Mouse (Mus musculus) MEL-GATA-1-ER (cell line): ENCODE results near the gene Camk1g.

Experiments
- DNase-seq: peaks from one replicate; pipeline ENCODE4 v3.0.0-alpha.2; 2012; ENCODE audit warnings: low read depth; ENCODE audit errors: extremely low read depth

Camk1g gene

DNA sequence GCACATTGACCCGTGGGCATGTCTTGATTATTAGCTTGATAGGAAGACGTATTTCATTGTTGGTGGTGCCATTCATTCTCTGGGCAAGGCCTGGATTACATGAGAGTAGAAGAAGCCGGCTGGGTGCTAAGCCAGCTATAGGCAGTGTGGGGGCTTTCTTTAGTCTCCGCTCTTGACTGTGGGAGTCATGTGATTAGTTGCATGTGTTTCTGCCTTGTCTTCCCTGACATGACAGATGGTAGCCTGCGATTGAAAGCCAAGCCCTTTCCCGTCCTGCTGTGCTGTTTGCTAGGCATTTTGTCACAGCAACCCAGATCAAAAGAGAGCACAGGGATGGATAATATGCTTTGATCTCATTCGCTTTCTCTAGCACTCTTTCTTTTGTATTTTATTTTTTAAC is 64.7 kb downstream of the Camk1g start:
- DNase-seq, result no peak

DNA sequence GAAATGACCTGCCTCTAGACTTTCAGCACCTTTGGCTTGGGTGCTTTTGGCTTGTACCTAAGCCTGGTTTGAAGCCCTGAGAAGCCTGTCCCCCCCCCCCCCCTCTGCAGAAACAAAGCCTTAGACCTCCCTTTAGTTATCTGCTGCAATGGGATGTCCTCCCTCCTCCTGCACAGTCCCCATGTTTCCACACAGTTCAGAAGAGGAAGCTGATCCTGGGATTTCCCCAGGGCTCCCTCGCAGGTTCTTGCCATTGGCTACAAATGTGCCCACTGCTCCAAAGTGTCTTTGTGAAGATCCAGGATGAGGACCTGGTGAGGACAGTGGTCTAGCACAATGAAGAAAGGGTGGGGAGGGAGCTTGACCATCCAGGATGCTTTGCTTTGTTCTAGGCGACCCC is 67.0 kb downstream of the Camk1g start:
- no peak for DNase-seq

DNA sequence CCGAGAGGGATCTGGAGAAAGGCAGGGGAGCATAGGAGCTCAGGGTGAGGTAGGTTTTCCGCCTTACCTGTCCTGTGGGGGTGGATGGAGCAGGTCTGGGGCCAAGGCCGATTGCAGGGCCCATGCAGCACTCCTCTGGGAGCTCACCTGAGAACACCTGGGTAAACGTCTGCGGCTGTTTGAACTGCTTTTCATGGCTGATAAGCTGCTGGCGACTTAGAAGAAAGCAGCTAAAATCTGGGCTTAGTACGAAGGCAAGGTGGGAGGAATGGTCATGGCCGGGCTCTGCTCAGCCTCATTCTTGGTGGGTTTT is 68.0 kb downstream of the Camk1g start:
- DNase-seq, result no peak

DNA sequence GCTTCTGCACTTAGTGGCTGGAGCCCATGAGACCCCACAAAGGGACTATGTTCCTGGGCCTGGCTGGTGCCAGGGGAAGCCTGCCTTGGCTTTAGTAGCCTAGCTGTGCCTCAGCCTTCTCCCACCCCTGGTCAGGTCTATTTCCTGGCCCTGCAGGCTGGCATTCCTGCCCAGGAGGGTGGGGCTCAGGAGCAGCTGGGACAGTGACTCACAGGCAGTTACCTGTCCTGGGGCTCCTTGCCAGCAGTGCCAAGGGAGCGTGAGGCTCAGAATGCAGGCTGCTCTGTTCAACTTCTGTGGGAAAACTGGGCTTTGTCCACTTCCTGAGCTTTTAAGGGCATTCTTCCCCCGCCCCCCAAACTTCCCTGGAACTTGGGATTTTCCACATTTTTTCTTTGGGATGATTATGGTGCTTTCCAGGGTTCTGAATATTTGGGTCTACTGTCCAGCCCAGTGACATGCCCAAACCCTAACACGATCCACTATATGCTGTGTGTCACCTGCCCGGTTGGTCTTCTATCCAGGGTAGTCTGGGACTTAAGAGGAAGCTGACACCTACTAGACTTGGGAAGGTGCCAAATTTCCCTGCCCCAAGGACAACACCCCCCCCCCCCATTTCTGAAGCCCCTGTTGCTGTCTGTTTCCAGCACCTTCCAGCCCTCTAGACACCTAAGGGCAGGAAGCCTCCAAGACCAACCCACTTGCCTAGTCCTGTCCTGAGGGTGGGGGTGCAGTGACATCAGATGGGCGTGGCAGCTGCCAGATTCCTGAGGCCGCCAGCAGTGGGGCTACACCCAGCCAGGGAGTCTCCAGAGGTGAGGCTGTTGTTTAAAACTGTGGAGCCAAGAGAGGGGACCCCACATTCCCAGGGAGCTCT is 68.6 kb downstream of the Camk1g start:
- DNase-seq, result no peak

DNA sequence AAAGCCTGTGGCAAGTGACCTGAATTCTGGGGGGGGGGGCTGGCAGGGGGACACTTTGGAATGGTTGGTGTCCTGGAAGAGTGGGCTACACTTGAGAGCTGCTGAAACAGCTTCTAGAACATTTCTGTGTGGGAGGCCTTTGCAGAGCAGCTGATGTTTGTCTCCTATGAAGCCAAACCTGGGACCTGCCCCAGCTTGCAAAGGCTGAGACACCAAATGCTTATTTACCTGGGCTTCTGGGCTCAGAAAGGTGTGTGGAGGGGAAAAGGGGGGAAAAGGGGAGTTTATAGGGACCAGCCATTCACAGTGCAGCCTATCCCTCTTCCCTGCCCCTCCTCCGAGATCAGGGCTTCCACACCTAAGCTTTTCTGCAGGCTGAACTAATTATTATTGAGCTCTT is 70.1 kb downstream of the Camk1g start:
- DNase-seq, result no peak

DNA sequence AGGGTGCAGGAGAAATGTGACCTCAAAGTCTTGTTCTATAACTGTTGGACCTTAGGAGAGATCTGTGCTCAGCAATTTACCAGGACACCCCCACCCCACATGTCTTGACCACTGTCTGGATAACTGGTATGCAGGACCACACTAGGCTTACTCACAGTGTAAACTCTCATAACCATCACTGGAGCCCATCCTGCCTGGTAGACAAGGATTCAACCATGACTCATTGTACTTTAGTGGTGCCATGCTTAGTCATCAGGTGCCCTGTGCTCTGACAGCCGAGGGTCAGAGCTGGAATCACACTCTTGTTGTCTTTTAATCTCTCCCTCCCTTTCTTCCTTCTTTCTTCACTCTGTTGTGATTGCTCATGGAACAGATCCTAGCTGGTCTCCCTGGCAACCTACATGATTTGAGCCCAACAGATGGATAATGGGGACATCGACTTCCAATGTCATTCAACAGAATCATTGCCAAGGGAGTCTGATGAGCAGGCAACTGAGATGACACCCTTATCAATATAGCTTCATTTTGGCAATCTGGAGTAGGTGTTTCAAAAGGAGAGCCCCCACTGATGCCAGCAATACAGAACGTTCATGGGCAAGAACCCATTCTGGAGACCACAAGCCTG is 71.8 kb downstream of the Camk1g start:
- no peak for DNase-seq
